9 mouse cellular contexts compared by ENCODE assay signal in genomic region chr9:65128123-65128815, GRCm38 (mm10). TPM values are rescaled to one million over a fixed set of nuclear protein-coding genes. Genes with fewer than 3 reads are reported as not detected.
DNase-seq lines count a peak whose midpoint lies in the region; ATAC-seq and TF ChIP-seq lines count a peak whose summit lies in the region.
"Had no signal": no experiment of that assay in that cellular context is flagged by ENCODE, and none has a peak within 500 bp of the region (broad histone marks: within the 10 kb centered on the region; RNA-seq: fewer than 3 reads in every experiment).

No protein-coding gene starts in this region.

- ATAC-seq in forebrain, embryonic 13.5 days: peak; percentile 36; the same call in 1 of the 2 replicates
- no peak for ATAC-seq in frontal cortex, adult (ENCODE audit: low TSS enrichment)

- no peak for TF ChIP-seq POLR2A in thymus, adult 2 months (IDR thresholded peaks at IDR 0.05; ENCODE audit: control insufficient read depth, extremely low read depth, insufficient read depth, low read length, poor library complexity)

- no peak overlapping the region for H3K4me3 ChIP-seq in forebrain, embryonic 13.5 days
- H3K4me3 ChIP-seq in megakaryocyte, embryonic 14.5 days (replicated peaks): peak overlapping the region; percentile 90
- H3K4me3 ChIP-seq in thymus, adult 2 months (ENCODE audit: control insufficient read depth, insufficient read depth, low read length): no peak overlapping the region

- 9% methylated on average over 25 of the region's 25 CpGs for WGBS in forebrain, embryonic 13.5 days
- 21% methylated on average over 25 of the region's 25 CpGs for WGBS in thymus, adult 2 months

- H3K4me1 ChIP-seq in forebrain, embryonic 13.5 days: peaks cover 16% of the 10 kb centered on the region
- peaks cover 55% of the 10 kb centered on the region for H3K4me1 ChIP-seq in megakaryocyte, embryonic 14.5 days
- H3K4me1 ChIP-seq in thymus, adult 2 months (replicated peaks; ENCODE audit: control insufficient read depth, insufficient read depth, low read length): peaks cover 5% of the 10 kb centered on the region

- H3K36me3 ChIP-seq in forebrain, embryonic 13.5 days (ENCODE audit: poor library complexity, severe bottlenecking): peaks cover 36% of the 10 kb centered on the region
- no peaks in the 10 kb centered on the region for H3K36me3 ChIP-seq in megakaryocyte, embryonic 14.5 days (replicated peaks; ENCODE audit: low read length)
- H3K36me3 ChIP-seq in thymus, adult 2 months (ENCODE audit: control insufficient read depth, insufficient read depth, low read length): no peaks in the 10 kb centered on the region

- no peak overlapping the region for H3K27ac ChIP-seq in forebrain, embryonic 13.5 days
- H3K27ac ChIP-seq in thymus, adult 2 months (ENCODE audit: control insufficient read depth, insufficient read depth, low read length): no peak overlapping the region
- H3K27ac ChIP-seq: macrophage had no signal

- H3K9me3 ChIP-seq in forebrain, embryonic 13.5 days (replicated peaks): no peaks in the 10 kb centered on the region
- no peaks in the 10 kb centered on the region for H3K9me3 ChIP-seq in megakaryocyte, embryonic 14.5 days

- DNase-seq in gastrocnemius, postnatal 14 days: peak; percentile 26
- no peak for DNase-seq in gastrocnemius, postnatal 10 days
- peak; percentile 73 to 85 for DNase-seq in adrenal gland, adult (ENCODE audit: inconsistent age in 2 of 2, low spot score in 1 of 2)
- peak; percentile 44 to 59 for DNase-seq in kidney, postnatal 25 days
- DNase-seq in thymus, adult 2 months: peak; percentile 68

- intact Hi-C loops in gastrocnemius, postnatal 14 days (cut with DNase I; ENCODE audit: low total_unique reads): no loop called here

- H3K4me2 ChIP-seq in forebrain, embryonic 13.5 days: 0 out of 2 replicates have a peak overlapping the region, but pooled peaks have one; percentile 1

- peaks cover 2% of the 10 kb centered on the region; the same call in 1 of the 2 replicates for H3K27me3 ChIP-seq in forebrain, embryonic 13.5 days
- peaks cover 56% of the 10 kb centered on the region for H3K27me3 ChIP-seq in megakaryocyte, embryonic 14.5 days (replicated peaks)
- no peaks in the 10 kb centered on the region; the same call in 1 of the 2 replicates for H3K27me3 ChIP-seq in thymus, adult 2 months (ENCODE audit: control insufficient read depth, insufficient read depth, low read length)

- no peak overlapping the region for H3K9ac ChIP-seq in forebrain, embryonic 13.5 days

- TF ChIP-seq CTCF in thymus, adult 2 months (IDR thresholded peaks at IDR 0.05; ENCODE audit: borderline replicate concordance, control insufficient read depth, extremely low read depth, insufficient read depth, low read length, poor library complexity): peak; percentile 43; the same call in 1 of the 2 replicates

RNA-seq across cellular contexts. Expression of gene Igdcc3, which starts 12.7 kb away (rescaled TPM):
- under 1 TPM; 0.37 to 0.58 TPM for total RNA-seq in gastrocnemius, postnatal 14 days (2021)
- total RNA-seq in gastrocnemius, postnatal 10 days (2021): under 1 TPM; 0.59 to 0.65 TPM
- polyA plus RNA-seq in forebrain, embryonic 13.5 days (2015; fragmentation: Nextera tagmentation; extraction: Ambion mirVana): 13.2 and 16.0 TPM in 2 replicates
- not detected in 2 replicates for polyA plus RNA-seq in megakaryocyte, embryonic 14.5 days (2012; ENCODE audit: insufficient read depth, low replicate concordance)
- polyA plus RNA-seq in thymus, adult 2 months (2012; rRNA removed): 0.07 and 0.13 TPM in 2 replicates
- polyA plus RNA-seq: macrophage had no signal

RNA-seq across cellular contexts. Expression of gene Igdcc4, which starts 27.0 kb away (rescaled TPM):
- 10 to 100 TPM; 31.8 to 39.9 TPM for total RNA-seq in gastrocnemius, postnatal 14 days (2021)
- 10 to 100 TPM; 60.4 to 79.2 TPM for total RNA-seq in gastrocnemius, postnatal 10 days (2021)
- polyA plus RNA-seq in forebrain, embryonic 13.5 days (2015; fragmentation: Nextera tagmentation; extraction: Ambion mirVana): 10.5 and 10.8 TPM in 2 replicates
- 0.08 TPM in 1 of 2 replicates, not detected in the other for polyA plus RNA-seq in megakaryocyte, embryonic 14.5 days (2012; ENCODE audit: insufficient read depth, low replicate concordance)
- 8.9 and 11.7 TPM in 2 replicates for polyA plus RNA-seq in thymus, adult 2 months (2012; rRNA removed)

Comparison
In these comparisons a context has a peak if more than half of its experiments do, and no peak if none do; other contexts are left out.
1. RNA of gene Igdcc3, which starts 12.7 kb away (polyA plus RNA-seq): 13.2 to 16.0 TPM in forebrain, embryonic 13.5 days; 0.07 to 0.13 TPM in thymus, adult 2 months and not detected in megakaryocyte, embryonic 14.5 days; every median in the first group is over 10 times any median in the second.